Mouse (Mus musculus) spleen, adult 2 months (tissue): Measurements from ENCODE around the gene Grm4.

Experiments used
- CTCF ChIP-seq: fragments of 200-500 bp; IDR thresholded peaks from 2 replicates; pipeline ENCODE4 v1.5.1; 2011; ENCODE audit warnings: mild to moderate bottlenecking, inconsistent platforms; ENCODE audit not compliant: insufficient read depth, insufficient read length, insufficient replicate concordance; ENCODE audit errors: extremely low read depth
- POLR2A ChIP-seq: fragments of 200-500 bp; IDR thresholded peaks from 2 replicates; pipeline ENCODE4 v1.6.1; 2011; ENCODE audit warnings: low read depth, low read length, inconsistent platforms

DNA sequence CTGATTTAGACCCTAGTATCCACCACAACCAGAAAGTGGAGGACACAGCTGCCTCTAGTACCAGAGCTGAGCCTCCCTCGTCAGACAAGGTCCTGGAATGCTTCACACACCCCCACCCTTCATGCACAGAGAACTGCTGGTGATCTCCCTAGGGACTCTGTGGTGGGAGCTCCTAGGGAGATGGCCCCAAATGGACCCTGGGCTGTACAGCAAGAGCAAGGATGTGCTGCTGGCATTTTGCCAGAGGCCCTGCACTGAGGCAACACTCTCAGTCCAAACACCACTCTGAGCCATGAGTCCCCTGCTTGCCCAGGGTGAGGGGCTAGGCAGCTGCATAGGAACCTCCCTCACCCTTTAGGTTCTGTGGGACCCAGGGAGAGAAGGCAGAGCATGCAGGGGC is 134.8 kb downstream of the Grm4 start:
- TF ChIP-seq CTCF (no peak), POLR2A (no peak)
